Mouse (Mus musculus): Measurements from ENCODE around the gene Sh3gl3. TPM values are rescaled to one million over a fixed set of nuclear protein-coding genes. Genes with fewer than 3 reads are reported as not detected.
A peak's percentile ranks its signal among the peaks of the same experiment; 100 is the strongest.

Gene Sh3gl3
- total and polyA plus RNA-seq, 3 experiments: 0.27 to 0.70 (median 0.45) TPM

GRCm38 (mm10) chr7:82275529-82276204, 102.0 kb downstream of the Sh3gl3 start:
- H3K9ac ChIP-seq (ENCODE audit: low read depth, low read length): no peak overlapping the region
- no peak for DNase-seq
- no peak overlapping the region for H3K27ac ChIP-seq
- no peak overlapping the region for H3K4me3 ChIP-seq
- WGBS: 74% methylated on average over 18 of the region's 18 CpGs
- no peaks in the 10 kb centered on the region for H3K79me2 ChIP-seq (replicated peaks; ENCODE audit: control insufficient read depth, insufficient read depth, low read length)
- intact Hi-C loops (cut with DNase I): no loop called here
- H3K36me3 ChIP-seq (ENCODE audit: control insufficient read depth, insufficient read depth, low read length): no peaks in the 10 kb centered on the region
- H3K4me1 ChIP-seq (ENCODE audit: control insufficient read depth, insufficient read depth, low read length): no peaks in the 10 kb centered on the region; the same call in none of the 2 replicates
- no peaks in the 10 kb centered on the region for H3K27me3 ChIP-seq (ENCODE audit: control insufficient read depth, insufficient read depth, low read length)
- TF ChIP-seq EP300 (IDR thresholded peaks at IDR 0.05; ENCODE audit: insufficient read depth, low read depth, low read length) (no peak), POLR2A (IDR thresholded peaks at IDR 0.05; ENCODE audit: insufficient read depth, low read depth, low read length) (no peak), CTCF (IDR thresholded peaks at IDR 0.05) (no peak)

- no peak for DNase-seq
- no peak overlapping the region for H3K9ac ChIP-seq (ENCODE audit: low read depth, low read length)
- H3K4me1 ChIP-seq (ENCODE audit: control insufficient read depth, insufficient read depth, low read length): no peaks in the 10 kb centered on the region
- H3K36me3 ChIP-seq (ENCODE audit: control insufficient read depth, insufficient read depth, low read length): no peaks in the 10 kb centered on the region
- WGBS: 53% methylated on average over 8 of the region's 8 CpGs
- H3K4me3 ChIP-seq: no peak overlapping the region
- H3K79me2 ChIP-seq (replicated peaks; ENCODE audit: control insufficient read depth, insufficient read depth, low read length): no peaks in the 10 kb centered on the region
- H3K27me3 ChIP-seq (ENCODE audit: control insufficient read depth, insufficient read depth, low read length): no peaks in the 10 kb centered on the region
- H3K27ac ChIP-seq: no peak overlapping the region
- intact Hi-C loops (cut with DNase I): no loop called here
- no peak for TF ChIP-seq EP300 (IDR thresholded peaks at IDR 0.05; ENCODE audit: insufficient read depth, low read depth, low read length)
- TF ChIP-seq CTCF (IDR thresholded peaks at IDR 0.05): no peak
- TF ChIP-seq POLR2A (IDR thresholded peaks at IDR 0.05; ENCODE audit: insufficient read depth, low read depth, low read length): no peak
Observed at GRCm38 (mm10) chr7:82282011-82282410, 108.4 kb downstream of the Sh3gl3 start.

- H3K4me3 ChIP-seq: no peak overlapping the region
- H3K36me3 ChIP-seq (ENCODE audit: control insufficient read depth, insufficient read depth, low read length): no peaks in the 10 kb centered on the region
- intact Hi-C loops (cut with DNase I): no loop called here
- no peak for DNase-seq
- 81% methylated on average over 13 of the region's 13 CpGs for WGBS
- no peak for TF ChIP-seq EP300 (IDR thresholded peaks at IDR 0.05; ENCODE audit: insufficient read depth, low read depth, low read length)
- no peak for TF ChIP-seq POLR2A (IDR thresholded peaks at IDR 0.05; ENCODE audit: insufficient read depth, low read depth, low read length)
- TF ChIP-seq CTCF (IDR thresholded peaks at IDR 0.05): no peak
- H3K4me1 ChIP-seq (ENCODE audit: control insufficient read depth, insufficient read depth, low read length): no peaks in the 10 kb centered on the region
- no peak overlapping the region for H3K9ac ChIP-seq (ENCODE audit: low read depth, low read length)
- no peaks in the 10 kb centered on the region for H3K79me2 ChIP-seq (replicated peaks; ENCODE audit: control insufficient read depth, insufficient read depth, low read length)
- H3K27ac ChIP-seq: no peak overlapping the region
- H3K27me3 ChIP-seq (ENCODE audit: control insufficient read depth, insufficient read depth, low read length): no peaks in the 10 kb centered on the region
Observed at GRCm38 (mm10) chr7:82282464-82282863, 108.8 kb downstream of the Sh3gl3 start.

GRCm38 (mm10) chr7:82287242-82287641, 113.6 kb downstream of the Sh3gl3 start:
- intact Hi-C loops (cut with DNase I): no loop called here
- 89% methylated on average over 2 of the region's 2 CpGs for WGBS

GRCm38 (mm10) chr7:82293441-82293840, 119.8 kb downstream of the Sh3gl3 start:
- intact Hi-C loops (cut with DNase I): no loop called here
- Histone ChIP-seq H3K4me1 (ENCODE audit: control insufficient read depth, insufficient read depth, low read length) (no peaks in the 10 kb centered on the region), H3K36me3 (ENCODE audit: control insufficient read depth, insufficient read depth, low read length) (no peaks in the 10 kb centered on the region), H3K9ac (ENCODE audit: low read depth, low read length) (no peak overlapping the region), H3K4me3 (no peak overlapping the region), H3K27me3 (ENCODE audit: control insufficient read depth, insufficient read depth, low read length) (no peaks in the 10 kb centered on the region), H3K79me2 (replicated peaks; ENCODE audit: control insufficient read depth, insufficient read depth, low read length) (no peaks in the 10 kb centered on the region), H3K27ac (no peak overlapping the region)
- WGBS: 44% methylated on average over 7 of the region's 7 CpGs
- TF ChIP-seq CTCF (IDR thresholded peaks at IDR 0.05) (no peak), POLR2A (IDR thresholded peaks at IDR 0.05; ENCODE audit: insufficient read depth, low read depth, low read length) (no peak), EP300 (IDR thresholded peaks at IDR 0.05; ENCODE audit: insufficient read depth, low read depth, low read length) (no peak)
- no peak for DNase-seq

More at GRCm38 (mm10) chr7:82287242-82287641, 113.6 kb downstream of the Sh3gl3 start:
- no peaks in the 10 kb centered on the region for H3K27me3 ChIP-seq (ENCODE audit: control insufficient read depth, insufficient read depth, low read length)
- no peaks in the 10 kb centered on the region for H3K36me3 ChIP-seq (ENCODE audit: control insufficient read depth, insufficient read depth, low read length)
- H3K27ac ChIP-seq: no peak overlapping the region
- no peak for TF ChIP-seq POLR2A (IDR thresholded peaks at IDR 0.05; ENCODE audit: insufficient read depth, low read depth, low read length)
- TF ChIP-seq CTCF (IDR thresholded peaks at IDR 0.05): peak; percentile 47
- no peak for DNase-seq
- no peak overlapping the region for H3K4me3 ChIP-seq
- H3K9ac ChIP-seq (ENCODE audit: low read depth, low read length): no peak overlapping the region
- no peaks in the 10 kb centered on the region for H3K79me2 ChIP-seq (replicated peaks; ENCODE audit: control insufficient read depth, insufficient read depth, low read length)
- H3K4me1 ChIP-seq (ENCODE audit: control insufficient read depth, insufficient read depth, low read length): no peaks in the 10 kb centered on the region

GRCm38 (mm10) chr7:82294083-82294482, 120.4 kb downstream of the Sh3gl3 start:
- Histone ChIP-seq H3K9ac (ENCODE audit: low read depth, low read length) (no peak overlapping the region), H3K27ac (no peak overlapping the region), H3K4me1 (ENCODE audit: control insufficient read depth, insufficient read depth, low read length) (no peaks in the 10 kb centered on the region), H3K4me3 (no peak overlapping the region), H3K79me2 (replicated peaks; ENCODE audit: control insufficient read depth, insufficient read depth, low read length) (no peaks in the 10 kb centered on the region), H3K36me3 (ENCODE audit: control insufficient read depth, insufficient read depth, low read length) (no peaks in the 10 kb centered on the region), H3K27me3 (ENCODE audit: control insufficient read depth, insufficient read depth, low read length) (no peaks in the 10 kb centered on the region)
- intact Hi-C loops (cut with DNase I): no loop called here
- WGBS: 85% methylated on average over 10 of the region's 10 CpGs
- DNase-seq: no peak
- TF ChIP-seq POLR2A (IDR thresholded peaks at IDR 0.05; ENCODE audit: insufficient read depth, low read depth, low read length): no peak

Data from heart, adult 2 months (tissue).